ENCODE assay signal across 18 mouse cellular contexts in genomic region chr16:32783324-32784062, GRCm38 (mm10). TPM values are rescaled to one million over a fixed set of nuclear protein-coding genes. Genes with fewer than 3 reads are reported as not detected.
DNase-seq lines count a peak whose midpoint lies in the region; ATAC-seq and TF ChIP-seq lines count a peak whose summit lies in the region.
"Had no signal": no experiment of that assay in that cellular context is flagged by ENCODE, and none has a peak within 500 bp of the region (broad histone marks: within the 10 kb centered on the region; RNA-seq: fewer than 3 reads in every experiment).

No protein-coding gene starts in this region.

- H3K27me3 ChIP-seq in intestine, embryonic 14.5 days (replicated peaks; ENCODE audit: control insufficient read depth, insufficient read depth, low read length), result no peaks in the 10 kb centered on the region
- no peaks in the 10 kb centered on the region for H3K27me3 ChIP-seq in intestine, postnatal 0 days (replicated peaks; ENCODE audit: control insufficient read depth, insufficient read depth, low read length)
- H3K27me3 ChIP-seq in lung, postnatal 0 days (replicated peaks; ENCODE audit: insufficient read depth, low read length), result no peaks in the 10 kb centered on the region
- H3K27me3 ChIP-seq in hindbrain, embryonic 12.5 days, result no peaks in the 10 kb centered on the region
- H3K27me3 ChIP-seq: embryonic facial prominence, embryonic 13.5 days had no signal

- 43% methylated on average over 5 of the region's 5 CpGs for WGBS in intestine, embryonic 14.5 days
- 46% methylated on average over 5 of the region's 5 CpGs for WGBS in intestine, postnatal 0 days
- 45% methylated on average over 5 of the region's 5 CpGs for WGBS in lung, postnatal 0 days
- 47% methylated on average over 5 of the region's 5 CpGs for WGBS in hindbrain, embryonic 12.5 days

- no peak overlapping the region for H3K4me2 ChIP-seq in intestine, embryonic 14.5 days (ENCODE audit: low read length)
- no peak overlapping the region for H3K4me2 ChIP-seq in intestine, postnatal 0 days (replicated peaks; ENCODE audit: low read depth)
- H3K4me2 ChIP-seq in lung, postnatal 0 days (replicated peaks; ENCODE audit: low read depth, low read length), result no peak overlapping the region
- H3K4me2 ChIP-seq in hindbrain, embryonic 12.5 days (replicated peaks), result no peak overlapping the region
- H3K4me2 ChIP-seq: embryonic facial prominence, embryonic 13.5 days; heart, embryonic 11.5 days; liver, embryonic 13.5 days had no signal

- no peaks in the 10 kb centered on the region for H3K9me3 ChIP-seq in intestine, embryonic 14.5 days (ENCODE audit: control insufficient read depth, low read length)
- no peaks in the 10 kb centered on the region for H3K9me3 ChIP-seq in intestine, postnatal 0 days (ENCODE audit: control insufficient read depth)
- no peaks in the 10 kb centered on the region for H3K9me3 ChIP-seq in lung, postnatal 0 days (ENCODE audit: low read length)
- H3K9me3 ChIP-seq in hindbrain, embryonic 12.5 days (replicated peaks), result peaks cover 2% of the 10 kb centered on the region; the same call in 1 of the 2 replicates
- H3K9me3 ChIP-seq: embryonic facial prominence, embryonic 13.5 days; liver, embryonic 13.5 days had no signal

- no peak overlapping the region for H3K9ac ChIP-seq in intestine, embryonic 14.5 days (ENCODE audit: low read length)
- no peak overlapping the region for H3K9ac ChIP-seq in intestine, postnatal 0 days (ENCODE audit: low read depth, low read length)
- H3K9ac ChIP-seq in lung, postnatal 0 days (replicated peaks; ENCODE audit: low read depth), result no peak overlapping the region
- no peak overlapping the region for H3K9ac ChIP-seq in hindbrain, embryonic 12.5 days
- H3K9ac ChIP-seq: embryonic facial prominence, embryonic 13.5 days; liver, embryonic 13.5 days had no signal

- DNase-seq in intestine, embryonic 14.5 days (ENCODE audit: low spot score), result no peak
- DNase-seq in lung, postnatal 0 days (ENCODE audit: low spot score), result peak; percentile 65
- no peak for DNase-seq in lung, postnatal 25 days (ENCODE audit: low spot score)
- DNase-seq in retina, postnatal 1 day, result peak; percentile 55
- DNase-seq in cerebellum, adult 11-12 months, result no peak
- DNase-seq: cerebellum, adult 18-20 months; gastrocnemius, postnatal 10 days; kidney, adult 9 months; liver, embryonic 13.5 days; right cerebral cortex, postnatal 14 days had no signal

- H3K36me3 ChIP-seq in intestine, embryonic 14.5 days (ENCODE audit: control insufficient read depth, insufficient read depth, low read length), result no peaks in the 10 kb centered on the region
- no peaks in the 10 kb centered on the region for H3K36me3 ChIP-seq in intestine, postnatal 0 days (ENCODE audit: control insufficient read depth, insufficient read depth)
- no peaks in the 10 kb centered on the region for H3K36me3 ChIP-seq in lung, postnatal 0 days (ENCODE audit: insufficient read depth, low read length)
- H3K36me3 ChIP-seq in hindbrain, embryonic 12.5 days, result no peaks in the 10 kb centered on the region
- H3K36me3 ChIP-seq: embryonic facial prominence, embryonic 13.5 days; liver, embryonic 13.5 days had no signal

- H3K27ac ChIP-seq in intestine, embryonic 14.5 days (ENCODE audit: low read depth), result 0 out of 2 replicates have a peak overlapping the region, but pooled peaks have one; percentile 16
- no peak overlapping the region for H3K27ac ChIP-seq in intestine, postnatal 0 days (ENCODE audit: low read depth, low read length)
- no peak overlapping the region for H3K27ac ChIP-seq in lung, postnatal 0 days (ENCODE audit: low read length)
- H3K27ac ChIP-seq in hindbrain, embryonic 12.5 days, result no peak overlapping the region
- H3K27ac ChIP-seq: embryonic facial prominence, embryonic 13.5 days; liver, embryonic 13.5 days had no signal

- TF ChIP-seq EP300 in lung, postnatal 0 days (IDR thresholded peaks at IDR 0.05), result no peak

- no peaks in the 10 kb centered on the region for H3K4me1 ChIP-seq in intestine, embryonic 14.5 days (replicated peaks; ENCODE audit: control insufficient read depth, insufficient read depth, low read length)
- no peaks in the 10 kb centered on the region for H3K4me1 ChIP-seq in intestine, postnatal 0 days (replicated peaks; ENCODE audit: control insufficient read depth, insufficient read depth, low read length)
- no peaks in the 10 kb centered on the region for H3K4me1 ChIP-seq in lung, postnatal 0 days (ENCODE audit: insufficient read depth, low read depth, low read length)
- H3K4me1 ChIP-seq in hindbrain, embryonic 12.5 days, result 0 out of 2 replicates have a peak, but pooled peaks cover 4% of the 10 kb centered on the region
- H3K4me1 ChIP-seq: embryonic facial prominence, embryonic 13.5 days; liver, embryonic 13.5 days had no signal

- no peak for ATAC-seq in intestine, embryonic 14.5 days (replicated peaks; ENCODE audit: low FRiP score, low TSS enrichment, low read depth)
- no peak for ATAC-seq in intestine, postnatal 0 days
- ATAC-seq in lung, postnatal 0 days, result peak; percentile 80
- ATAC-seq in hindbrain, embryonic 12.5 days (ENCODE audit: low FRiP score), result 0 out of 2 replicates have a peak, but pooled peaks have one; percentile 46
- no peak for ATAC-seq in frontal cortex, adult (ENCODE audit: low TSS enrichment)

- TF ChIP-seq CTCF in intestine, postnatal 0 days (IDR thresholded peaks at IDR 0.05; ENCODE audit: low read depth), result no peak
- no peak for TF ChIP-seq CTCF in lung, postnatal 0 days (IDR thresholded peaks at IDR 0.05)

- H3K4me3 ChIP-seq in intestine, embryonic 14.5 days (ENCODE audit: low read depth, low read length), result no peak overlapping the region
- no peak overlapping the region for H3K4me3 ChIP-seq in intestine, postnatal 0 days (ENCODE audit: low read depth, low read length)
- no peak overlapping the region for H3K4me3 ChIP-seq in lung, postnatal 0 days (ENCODE audit: low read depth, low read length)
- H3K4me3 ChIP-seq in hindbrain, embryonic 12.5 days, result no peak overlapping the region
- H3K4me3 ChIP-seq: embryonic facial prominence, embryonic 13.5 days; liver, embryonic 13.5 days had no signal

RNA-seq across cellular contexts. Expression of gene Muc20, which starts 13.7 kb away (rescaled TPM):
- 0.04 TPM in 1 of 2 replicates, not detected in the other for polyA plus RNA-seq in intestine, embryonic 14.5 days (2014; fragmentation: Nextera tagmentation; extraction: Ambion mirVana)
- not detected in 2 replicates for polyA plus RNA-seq in intestine, postnatal 0 days (2015; fragmentation: Nextera tagmentation; extraction: Ambion mirVana)
- polyA plus RNA-seq in lung, postnatal 0 days (2015; fragmentation: Nextera tagmentation; extraction: Ambion mirVana), result 0.89 and 1.1 TPM in 2 replicates
- 0.06 and 0.13 TPM in 2 replicates for polyA plus RNA-seq in hindbrain, embryonic 12.5 days (2016; fragmentation: Nextera tagmentation; extraction: Ambion mirVana)
- polyA plus RNA-seq: C2C12; embryonic facial prominence, embryonic 13.5 days; heart, embryonic 11.5 days; large intestine, adult 2 months had no signal

RNA-seq across cellular contexts. Expression of gene Smbd1, which starts 26.8 kb away (rescaled TPM):
- not detected in 2 replicates for polyA plus RNA-seq in intestine, embryonic 14.5 days (2014; fragmentation: Nextera tagmentation; extraction: Ambion mirVana)
- polyA plus RNA-seq in intestine, postnatal 0 days (2015; fragmentation: Nextera tagmentation; extraction: Ambion mirVana), result 2.3 and 3.2 TPM in 2 replicates
- polyA plus RNA-seq in lung, postnatal 0 days (2015; fragmentation: Nextera tagmentation; extraction: Ambion mirVana), result 2.1 and 3.0 TPM in 2 replicates
- polyA plus RNA-seq in hindbrain, embryonic 12.5 days (2016; fragmentation: Nextera tagmentation; extraction: Ambion mirVana), result not detected in 2 replicates
- polyA plus RNA-seq: C2C12; embryonic facial prominence, embryonic 13.5 days; heart, embryonic 11.5 days; liver, embryonic 13.5 days; testis, adult 2 months had no signal

RNA-seq across cellular contexts. Expression of gene Muc4, which starts 47.8 kb away (rescaled TPM):
- 3.5 and 3.7 TPM in 2 replicates for polyA plus RNA-seq in intestine, embryonic 14.5 days (2014; fragmentation: Nextera tagmentation; extraction: Ambion mirVana)
- 0.95 and 1.0 TPM in 2 replicates for polyA plus RNA-seq in intestine, postnatal 0 days (2015; fragmentation: Nextera tagmentation; extraction: Ambion mirVana)
- polyA plus RNA-seq in lung, postnatal 0 days (2015; fragmentation: Nextera tagmentation; extraction: Ambion mirVana), result 4.1 and 5.4 TPM in 2 replicates
- 0.27 and 0.35 TPM in 2 replicates for polyA plus RNA-seq in hindbrain, embryonic 12.5 days (2016; fragmentation: Nextera tagmentation; extraction: Ambion mirVana)

Comparison
In these comparisons a context has a peak if more than half of its experiments do, and no peak if none do; other contexts are left out.
1. DNase-seq: peak in lung, postnatal 0 days (single experiment) and retina, postnatal 1 day (single experiment); none in intestine, embryonic 14.5 days (single experiment), lung, postnatal 25 days (single experiment) and cerebellum, adult 11-12 months (single experiment).
2. ATAC-seq: peak in lung, postnatal 0 days (single experiment) and hindbrain, embryonic 12.5 days (single experiment); none in intestine, embryonic 14.5 days (single experiment), intestine, postnatal 0 days (single experiment) and frontal cortex, adult (single experiment).